Mouse (Mus musculus): ENCODE measurements around the gene Paxbp1. TPM values are rescaled to one million over a fixed set of nuclear protein-coding genes. Genes with fewer than 3 reads are reported as not detected.

The Paxbp1 gene
- total RNA-seq, 1 experiment from 2014 or later: 148 TPM

DNA sequence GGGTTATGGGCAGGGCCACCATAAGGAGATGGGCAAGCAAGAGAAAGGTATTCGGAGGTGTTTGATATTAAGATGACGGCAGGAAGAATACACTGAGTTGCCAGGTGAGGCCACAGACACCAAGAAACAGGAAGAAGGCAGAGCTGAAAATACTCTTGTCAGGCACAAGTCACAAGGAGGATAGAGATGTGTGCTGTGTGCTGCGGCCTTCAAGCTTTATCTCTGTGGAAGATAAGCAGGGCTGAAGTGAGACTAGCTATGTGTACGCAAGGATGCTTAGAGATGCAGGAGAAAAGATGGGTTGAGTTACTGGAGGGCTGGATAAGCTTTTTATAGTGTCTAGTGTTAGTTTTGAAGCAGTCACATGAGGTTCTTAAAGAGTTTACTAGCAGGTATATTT, 12.9 kb upstream of the Paxbp1 start:
- ATAC-seq (ENCODE audit: extremely low read depth, insufficient number of reproducible peaks, low FRiP score, poor library complexity, severe bottlenecking): no peak

GRCm38 (mm10) chr16:91056043-91056821, 11.9 kb upstream of the Paxbp1 start:
- ATAC-seq (ENCODE audit: extremely low read depth, insufficient number of reproducible peaks, low FRiP score, poor library complexity, severe bottlenecking): peak; percentile 53

- no peak for ATAC-seq (ENCODE audit: extremely low read depth, insufficient number of reproducible peaks, low FRiP score, poor library complexity, severe bottlenecking)
These were observed 10.8 kb upstream of the Paxbp1 start for GRCm38 (mm10) chr16:91055150-91055549.

GRCm38 (mm10) chr16:91053599-91053998, 9.3 kb upstream of the Paxbp1 start:
- ATAC-seq (ENCODE audit: extremely low read depth, insufficient number of reproducible peaks, low FRiP score, poor library complexity, severe bottlenecking): no peak

DNA sequence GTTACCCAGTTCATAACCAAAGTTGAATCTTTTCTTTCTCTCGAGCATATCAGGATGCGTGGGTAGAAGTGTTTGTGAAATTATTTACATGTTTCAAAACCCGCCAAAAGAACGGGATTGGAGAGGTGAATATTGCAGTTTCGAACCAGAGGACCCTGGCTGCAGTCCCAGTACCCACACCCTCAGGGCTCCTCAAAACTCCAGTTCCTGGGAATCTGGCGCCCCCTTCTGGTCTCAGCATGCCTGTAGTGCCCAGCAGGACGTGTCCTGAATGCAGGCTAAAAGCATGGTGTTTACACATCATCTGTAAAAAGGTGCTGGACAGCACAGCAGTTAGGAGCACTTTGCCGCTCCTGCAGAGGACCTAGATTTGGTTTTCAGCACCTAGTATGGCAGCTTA, 1.2 kb upstream of the Paxbp1 start:
- ATAC-seq (ENCODE audit: extremely low read depth, insufficient number of reproducible peaks, low FRiP score, poor library complexity, severe bottlenecking): peak; percentile 17; the same call in 1 of the 2 replicates

DNA sequence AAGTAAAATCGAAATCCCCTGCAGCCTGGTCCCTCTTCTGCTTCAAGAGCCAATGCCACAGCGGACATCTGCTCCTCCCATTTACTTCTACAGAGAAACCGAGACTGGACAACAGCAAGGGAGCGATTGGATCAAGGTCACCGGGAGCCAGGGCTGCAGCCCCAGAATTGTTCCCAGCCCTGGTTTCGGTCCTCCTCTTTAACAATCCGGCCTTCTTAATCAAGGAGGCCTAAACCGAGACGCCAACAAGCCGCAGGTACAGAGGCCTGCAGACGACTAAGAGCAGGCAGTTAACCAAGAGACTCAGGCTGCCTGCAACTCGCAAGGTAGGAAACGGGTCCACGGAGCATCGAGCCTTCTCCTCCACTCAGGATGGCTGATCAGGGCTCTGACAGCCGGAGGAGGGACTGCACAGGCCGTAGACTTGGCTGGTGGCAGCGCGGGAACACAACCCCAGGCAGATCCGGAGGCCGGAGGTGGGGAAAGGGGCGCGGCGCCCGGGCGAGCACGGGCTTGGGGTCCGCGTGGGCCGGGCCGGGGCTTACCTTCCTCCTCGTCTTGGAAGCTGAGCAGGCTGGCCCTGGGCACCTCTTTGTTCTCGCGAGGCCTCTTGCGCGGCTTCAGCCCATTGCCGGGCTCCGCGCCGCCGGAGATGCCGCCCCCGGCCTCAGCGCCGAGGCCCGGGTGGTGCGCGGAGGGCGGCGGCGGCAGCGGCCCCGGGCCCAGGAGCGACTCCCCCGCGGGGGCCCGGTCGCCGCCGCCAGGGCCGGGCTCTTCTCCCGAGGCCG, 688 bp downstream of the Paxbp1 start:
- peak; percentile 18; the same call in 1 of the 2 replicates for ATAC-seq (ENCODE audit: extremely low read depth, insufficient number of reproducible peaks, low FRiP score, poor library complexity, severe bottlenecking)

GRCm38 (mm10) chr16:91042640-91043039, 1.7 kb downstream of the Paxbp1 start:
- no peak for ATAC-seq (ENCODE audit: extremely low read depth, insufficient number of reproducible peaks, low FRiP score, poor library complexity, severe bottlenecking)

- no peak for ATAC-seq (ENCODE audit: extremely low read depth, insufficient number of reproducible peaks, low FRiP score, poor library complexity, severe bottlenecking)
These were observed 8.5 kb downstream of the Paxbp1 start for GRCm38 (mm10) chr16:91035866-91036265.

GRCm38 (mm10) chr16:91030751-91031150, 13.6 kb downstream of the Paxbp1 start:
- ATAC-seq (ENCODE audit: extremely low read depth, insufficient number of reproducible peaks, low FRiP score, poor library complexity, severe bottlenecking): no peak

DNA sequence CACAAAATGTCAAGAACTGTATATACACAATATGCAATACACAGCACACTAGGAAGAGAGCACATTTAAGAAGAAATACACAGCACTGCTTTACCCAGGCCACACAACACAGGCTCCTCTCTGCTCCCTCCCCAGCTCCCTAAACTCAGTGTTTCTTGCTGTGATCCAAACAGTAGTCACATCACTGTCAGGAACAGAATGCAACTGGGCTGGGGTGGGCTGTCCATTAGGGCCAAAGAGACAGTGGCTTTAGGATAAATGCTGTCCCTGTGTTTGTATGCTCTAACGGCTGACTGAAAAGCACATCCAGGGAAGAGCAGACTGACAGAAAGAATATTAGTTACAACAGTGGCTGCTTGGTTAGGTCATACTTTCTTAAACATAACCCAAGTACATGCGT, 14.4 kb downstream of the Paxbp1 start:
- ATAC-seq (ENCODE audit: extremely low read depth, insufficient number of reproducible peaks, low FRiP score, poor library complexity, severe bottlenecking): no peak

DNA sequence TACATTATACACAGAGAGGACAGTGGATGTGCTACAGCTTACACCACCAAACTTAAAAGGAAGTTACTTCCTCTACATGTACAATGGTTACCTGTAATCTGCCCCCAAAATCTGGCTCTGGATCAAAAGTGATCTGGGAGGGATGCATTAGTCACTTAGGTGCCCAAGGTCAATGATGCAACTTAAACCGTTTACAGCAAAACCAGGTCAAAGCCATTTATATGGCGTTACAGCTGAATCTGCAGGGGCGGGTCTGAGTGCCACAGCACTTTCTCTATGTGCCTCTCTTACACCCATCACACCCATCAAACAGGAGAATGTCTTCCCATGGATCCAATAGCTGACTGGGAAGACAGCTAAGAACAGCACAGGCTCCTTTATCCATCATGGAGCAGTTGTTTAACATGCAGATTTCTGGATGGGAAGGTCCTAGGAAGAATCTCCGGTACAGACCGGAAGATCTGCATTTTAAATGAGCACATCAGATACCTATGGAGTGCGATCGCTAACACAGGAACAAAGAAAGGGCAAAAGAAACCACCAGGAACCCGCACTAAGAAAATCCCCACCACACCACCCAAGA, 15.1 kb downstream of the Paxbp1 start:
- no peak for ATAC-seq (ENCODE audit: extremely low read depth, insufficient number of reproducible peaks, low FRiP score, poor library complexity, severe bottlenecking)

DNA sequence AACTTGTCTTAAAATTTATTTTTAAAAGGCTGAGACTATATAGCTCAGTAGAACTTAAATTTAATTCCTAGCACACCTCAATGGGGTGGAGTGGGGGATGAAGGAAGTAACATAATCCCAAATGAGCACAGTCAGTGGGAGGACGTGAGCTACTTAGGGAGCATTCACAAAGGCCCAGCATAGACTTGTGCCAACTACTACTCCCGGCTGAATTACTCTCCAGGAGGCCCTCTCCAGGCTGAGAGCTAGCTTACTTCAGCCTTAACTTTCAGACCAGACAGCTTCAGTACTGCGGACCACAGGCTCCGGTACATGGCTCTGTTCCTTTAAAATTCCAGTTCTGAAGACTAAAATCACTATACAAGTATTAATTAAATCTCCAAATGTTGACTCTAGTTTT, 18.1 kb downstream of the Paxbp1 start:
- no peak for ATAC-seq (ENCODE audit: extremely low read depth, insufficient number of reproducible peaks, low FRiP score, poor library complexity, severe bottlenecking)

GRCm38 (mm10) chr16:91023384-91023783, 21.0 kb downstream of the Paxbp1 start:
- ATAC-seq (ENCODE audit: extremely low read depth, insufficient number of reproducible peaks, low FRiP score, poor library complexity, severe bottlenecking): no peak

- ATAC-seq (ENCODE audit: extremely low read depth, insufficient number of reproducible peaks, low FRiP score, poor library complexity, severe bottlenecking): no peak
These were observed 23.4 kb downstream of the Paxbp1 start for GRCm38 (mm10) chr16:91020842-91021483.

- ATAC-seq (ENCODE audit: extremely low read depth, insufficient number of reproducible peaks, low FRiP score, poor library complexity, severe bottlenecking): no peak
These were observed 24.9 kb downstream of the Paxbp1 start for GRCm38 (mm10) chr16:91019476-91019875.

GRCm38 (mm10) chr16:91015761-91016160, 28.6 kb downstream of the Paxbp1 start:
- no peak for ATAC-seq (ENCODE audit: extremely low read depth, insufficient number of reproducible peaks, low FRiP score, poor library complexity, severe bottlenecking)

GRCm38 (mm10) chr16:91011847-91012246, 32.5 kb downstream of the Paxbp1 start:
- ATAC-seq (ENCODE audit: extremely low read depth, insufficient number of reproducible peaks, low FRiP score, poor library complexity, severe bottlenecking): peak; percentile 40; the same call in 1 of the 2 replicates

- peak; percentile 96 for ATAC-seq (ENCODE audit: extremely low read depth, insufficient number of reproducible peaks, low FRiP score, poor library complexity, severe bottlenecking)
These were observed 33.2 kb downstream of the Paxbp1 start, which contains the start of gene Synj1 for GRCm38 (mm10) chr16:91011021-91011683. Gene Synj1 (minus strand): TSS chr16:91011308.

DNA sequence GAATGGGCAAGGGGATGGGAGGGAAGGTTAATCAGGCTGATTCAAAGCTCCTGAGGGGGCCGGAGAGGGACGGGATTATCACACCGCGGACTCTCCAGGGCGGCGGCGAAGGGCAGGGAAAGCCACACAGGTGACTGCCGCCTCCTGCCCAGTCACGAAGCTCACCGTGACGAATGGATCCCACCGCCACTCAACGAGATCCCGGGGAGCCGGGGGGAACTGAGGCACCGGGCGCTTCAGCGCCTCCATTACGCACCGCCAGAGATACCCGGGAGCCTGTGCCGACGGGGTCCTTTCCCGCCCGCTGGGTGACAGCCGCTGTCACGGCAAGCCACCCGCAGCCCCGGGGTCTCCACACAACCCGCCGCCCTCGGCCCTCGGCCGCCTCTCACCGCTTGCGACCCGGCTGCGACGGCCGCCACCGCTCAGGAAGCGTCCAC, 33.7 kb downstream of the Paxbp1 start:
- ATAC-seq (ENCODE audit: extremely low read depth, insufficient number of reproducible peaks, low FRiP score, poor library complexity, severe bottlenecking): no peak
